Mouse (Mus musculus): ENCODE data around the gene Mif4gd. TPM values are rescaled to one million over a fixed set of nuclear protein-coding genes. Genes with fewer than 3 reads are reported as not detected.

Gene Mif4gd
- total RNA-seq, 4 experiments from 2014 or later, result 34.1 to 43.9 (median 40.3) TPM

DNA sequence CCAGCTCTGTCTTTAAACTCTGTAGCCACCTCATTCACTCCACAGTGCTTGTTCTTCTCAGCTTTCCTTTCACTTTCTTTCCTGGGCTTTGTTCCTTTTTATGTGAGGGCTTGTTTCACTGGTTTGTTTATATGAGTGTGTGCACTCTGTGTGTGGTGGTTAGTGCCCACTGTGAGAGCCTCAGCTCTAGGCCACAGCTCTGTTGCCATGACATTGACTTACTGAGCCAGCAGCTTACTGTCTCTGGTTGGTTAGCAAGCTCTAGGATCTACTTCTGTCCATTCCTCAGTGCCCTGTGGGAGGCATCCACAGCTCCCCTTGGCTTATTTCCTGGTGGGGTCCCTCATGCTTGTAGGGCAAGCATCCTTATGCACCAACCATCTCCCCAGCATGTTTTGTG lies 33.7 kb downstream of the Mif4gd start:
- DNase-seq (ENCODE audit: low spot score in 2 of 2), result no peak

DNA sequence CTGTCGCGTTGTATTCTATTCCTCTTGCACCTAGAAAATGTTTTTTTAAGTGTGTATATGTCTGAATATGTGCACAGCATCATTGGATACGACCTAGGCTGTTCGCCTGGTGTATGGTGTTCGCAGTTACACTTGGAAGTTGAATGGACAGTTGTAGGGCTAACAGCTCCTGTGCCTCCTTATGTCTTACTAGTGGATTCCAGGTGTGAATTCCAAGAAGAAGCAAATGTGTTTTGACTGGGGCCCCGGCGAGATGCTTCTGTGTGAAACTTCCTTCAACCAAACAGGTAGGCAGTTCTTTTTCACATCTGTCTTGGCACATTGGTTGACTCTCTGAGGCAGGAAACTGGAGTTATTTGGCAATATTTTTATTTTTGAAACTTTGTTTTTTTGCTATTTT lies 47.8 kb downstream of the Mif4gd start:
- DNase-seq (ENCODE audit: low spot score in 2 of 2), result no peak

DNA sequence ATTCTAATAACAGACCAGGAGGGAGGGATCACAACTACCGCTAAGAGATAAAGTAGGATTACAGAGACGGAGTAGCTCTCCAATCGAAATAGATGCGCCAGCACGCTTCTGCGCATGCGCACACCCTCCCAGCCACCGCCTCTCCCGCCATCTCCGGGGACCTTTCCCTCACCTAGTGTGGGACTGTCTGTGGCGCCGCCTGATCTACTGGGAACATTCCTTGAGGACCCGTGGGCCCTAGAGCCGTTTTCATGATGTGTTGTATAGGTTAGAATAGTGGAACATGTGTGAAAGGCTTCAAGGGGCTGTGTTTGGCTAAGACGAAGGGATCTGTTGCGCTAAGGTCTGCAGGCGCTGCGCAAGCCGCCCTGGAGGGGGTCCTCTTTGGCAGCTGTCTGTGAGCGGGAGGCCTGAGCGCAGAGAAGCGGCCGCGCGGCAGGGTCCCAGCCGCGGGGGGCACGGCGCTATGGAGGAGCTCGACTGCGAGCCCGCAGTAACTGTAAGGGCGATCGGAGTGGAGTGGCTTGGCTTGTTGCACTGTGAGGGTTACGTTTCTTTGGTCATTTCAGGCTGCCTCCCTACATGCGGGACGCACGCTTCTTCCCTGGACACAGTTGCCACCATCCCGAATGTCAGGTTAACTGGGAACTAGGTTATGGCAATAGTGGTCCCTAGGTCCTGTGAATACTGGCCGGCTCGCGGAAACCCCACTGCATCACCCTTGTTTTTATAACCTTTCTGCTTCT lies 48.5 kb downstream of the Mif4gd start, which contains the start of gene Nup85:
Gene Nup85 (plus strand): TSS at position 371 of the 746 bp plus-strand sequence.
- peak; percentile 95 to 97 for DNase-seq (ENCODE audit: low spot score in 2 of 2)

DNA sequence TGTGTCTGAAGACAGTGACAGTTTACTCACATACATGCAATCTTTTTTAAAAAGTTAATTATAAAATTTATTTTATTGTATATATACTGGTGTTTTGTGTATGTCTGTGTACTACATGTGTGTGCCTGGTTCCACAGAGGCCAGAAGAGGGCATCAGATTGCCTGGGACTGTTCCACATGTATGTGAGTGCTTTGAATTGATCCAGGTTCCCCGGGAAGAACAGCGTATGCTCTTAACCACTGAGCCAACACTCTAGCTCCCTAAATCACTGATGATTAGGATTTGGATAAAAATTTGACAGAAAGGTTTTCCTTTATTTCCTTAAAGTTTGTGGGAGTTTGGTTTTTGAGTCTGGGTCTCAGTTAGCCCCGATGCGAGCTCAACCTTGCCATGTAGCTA lies 49.4 kb downstream of the Mif4gd start:
- no peak for DNase-seq (ENCODE audit: low spot score in 2 of 2)

Other genes starting within 250 kb of the Mif4gd start
- 1 to 10 TPM in 2 of 4 experiments, under 1 TPM in 2; 0.68 to 2.7 (median 1.2) TPM for gene Hid1, start 245.2 kb downstream of the Mif4gd start, total RNA-seq (2022)
- 1 to 10 TPM in 3 of 4 experiments, under 1 TPM in 1; 0.77 to 1.6 (median 1.1) TPM for gene Cdr2l, start 231.1 kb downstream of the Mif4gd start, total RNA-seq (2022)
- gene Mrpl58, start 209.2 kb downstream of the Mif4gd start, total RNA-seq (2022), result 10 to 100 TPM; 79.1 to 92.9 (median 87.4) TPM
- gene Atp5h, start 193.0 kb downstream of the Mif4gd start, total RNA-seq (2022), result 100 to 1,000 TPM; 638 to 797 (median 746) TPM
- gene Kctd2, start 192.8 kb downstream of the Mif4gd start, total RNA-seq (2022), result 10 to 100 TPM; 15.0 to 18.5 (median 16.4) TPM
- gene Trim80, start 172.4 kb downstream of the Mif4gd start, total RNA-seq (2022), result not detected
- gene Slc16a5, start 150.5 kb downstream of the Mif4gd start, total RNA-seq (2022), result not detected
- 1 to 10 TPM; 1.0 to 1.8 (median 1.5) TPM for gene Armc7, start 137.3 kb downstream of the Mif4gd start, total RNA-seq (2022)
- 1 to 10 TPM; 5.4 to 7.4 (median 6.6) TPM for gene Nt5c, start 121.1 kb downstream of the Mif4gd start, total RNA-seq (2022)
- gene Jpt1, start 98.6 kb downstream of the Mif4gd start, total RNA-seq (2022), result 10 to 100 TPM; 64.3 to 70.0 (median 66.3) TPM
- 100 to 1,000 TPM; 138 to 163 (median 141) TPM for gene Sumo2, start 76.7 kb downstream of the Mif4gd start, total RNA-seq (2022)
- 10 to 100 TPM; 16.6 to 21.7 (median 20.9) TPM for gene Nup85, start 48.5 kb downstream of the Mif4gd start, total RNA-seq (2022)
- gene Mrps7, start 9.0 kb downstream of the Mif4gd start, total RNA-seq (2022), result 10 to 100 TPM; 73.4 to 84.2 (median 81.8) TPM
- gene Gga3, start 8.9 kb downstream of the Mif4gd start, total RNA-seq (2022), result 10 to 100 TPM; 10.3 to 14.5 (median 11.6) TPM
- gene Slc25a19, start 15.3 kb upstream of the Mif4gd start, total RNA-seq (2022), result 10 to 100 TPM; 35.7 to 45.7 (median 40.7) TPM
- gene Grb2, start 95.6 kb upstream of the Mif4gd start, total RNA-seq (2022), result 10 to 100 TPM; 60.8 to 77.6 (median 67.7) TPM
- 100 to 1,000 TPM in 3 of 4 experiments, 10 to 100 TPM in 1; 90.5 to 118 (median 104) TPM for gene Tmem94, start 152.5 kb upstream of the Mif4gd start, total RNA-seq (2022)
- 10 to 100 TPM; 11.6 to 14.6 (median 12.3) TPM for gene Caskin2, start 200.7 kb upstream of the Mif4gd start, total RNA-seq (2022)
- gene Tsen54, start 201.8 kb upstream of the Mif4gd start, total RNA-seq (2022), result 1 to 10 TPM; 4.8 to 7.2 (median 5.7) TPM
- gene Llgl2, start 211.1 kb upstream of the Mif4gd start, total RNA-seq (2022), result 10 to 100 TPM in 2 of 4 experiments, 1 to 10 TPM in 2; 6.6 to 20.8 (median 9.5) TPM
- not detected for gene Myo15b, start 245.4 kb upstream of the Mif4gd start, total RNA-seq (2022)